Mouse (Mus musculus): ENCODE measurements around the gene Cldn9.

- TF ChIP-seq CTCF (IDR thresholded peaks at IDR 0.05; ENCODE audit: low read depth) (peak; percentile 86), EP300 (IDR thresholded peaks at IDR 0.05; ENCODE audit: low read depth) (no peak)
Measured at GRCm38 (mm10) chr17:23664556-23665021, 19.2 kb downstream of the Cldn9 start.

Data from liver, postnatal 0 days (tissue).